Mouse (Mus musculus) forebrain, postnatal 0 days (tissue): Measurements from ENCODE around the gene Neurl3. TPM values are rescaled to one million over a fixed set of nuclear protein-coding genes. Genes with fewer than 3 reads are reported as not detected.

Experiments
- ATAC-seq: fragments of 200-750 bp; cut with Nextera tagmentation; 2 replicates; pipeline ENCODE4 v1.8.0; 2017; ENCODE audit warnings: mild to moderate bottlenecking, moderate library complexity
- DNase-seq: peaks from one replicate; pipeline ENCODE4 v3.0.0-alpha.2; 2015
- H3K27ac ChIP-seq: fragments of 300-500 bp; sonication (generic); 2 replicates; pipeline ENCODE4 v1.5.1; 2014; ENCODE audit warnings: low read depth, mild to moderate bottlenecking, antibody characterized with exemption, low read length, moderate library complexity, mixed read lengths
- H3K27me3 ChIP-seq: fragments of 300-500 bp; sonication (generic); 2 replicates; pipeline ENCODE4 v1.6.1; 2014; ENCODE audit warnings: mild to moderate bottlenecking, low read length, mixed read lengths; ENCODE audit not compliant: insufficient read depth
- H3K36me3 ChIP-seq: fragments of 300-500 bp; sonication (generic); 2 replicates; pipeline ENCODE4 v1.6.1; 2014; ENCODE audit warnings: mild to moderate bottlenecking, moderate library complexity; ENCODE audit not compliant: insufficient read depth
- H3K4me1 ChIP-seq: fragments of 300-500 bp; sonication (generic); 2 replicates; pipeline ENCODE4 v1.6.1; 2014; ENCODE audit warnings: antibody characterized with exemption; ENCODE audit not compliant: insufficient read depth
- H3K4me2 ChIP-seq: fragments of 300-500 bp; sonication (generic); 2 replicates; pipeline ENCODE4 v1.6.1; 2014; ENCODE audit warnings: low read depth, mild to moderate bottlenecking, moderate library complexity
- H3K4me3 ChIP-seq: fragments of 300-500 bp; sonication (generic); 2 replicates; pipeline ENCODE4 v1.5.1; 2014; ENCODE audit warnings: low read depth, low read length, mixed read lengths
- H3K9ac ChIP-seq: fragments of 300-500 bp; sonication (generic); 2 replicates; pipeline ENCODE4 v1.6.1; 2014; ENCODE audit warnings: mild to moderate bottlenecking
- H3K9me3 ChIP-seq: fragments of 300-500 bp; sonication (generic); 2 replicates; pipeline ENCODE4 v1.6.1; 2016; ENCODE audit warnings: low read length
- CTCF ChIP-seq: sonication (generic); IDR thresholded peaks from 2 replicates; pipeline ENCODE4 v1.5.1; 2016; ENCODE audit warnings: antibody characterized with exemption, control low read depth, low read depth
- WGBS: fragments of 180-500 bp; shearing (Covaris S2); extraction: QIAGEN DNeasy Blood & Tissue Kit; methylation state at CpG from one replicate; pipeline ENCODE4 v1.1.7; 2014; 5-methylcytosine and 5-hydroxymethylcytosine counted together
- polyA plus RNA-seq: library from polyadenylated mRNA; unstranded; fragments of >200 nt; fragmentation: Nextera tagmentation; extraction: Ambion mirVana; gene quantifications from 2 replicates; pipeline ENCODE4 v1.2.1, GENCODE M21; 2015
- total RNA-seq: library from RNA; depleted of rRNA; stranded (reverse); fragments of >200 nt; gene quantifications from 2 replicates; pipeline ENCODE4 v1.2.3, GENCODE M21; 2014

Neurl3 gene
- total and polyA plus RNA-seq, 2 experiments from 2014 or later, result 0.43 to 0.85 TPM

DNA sequence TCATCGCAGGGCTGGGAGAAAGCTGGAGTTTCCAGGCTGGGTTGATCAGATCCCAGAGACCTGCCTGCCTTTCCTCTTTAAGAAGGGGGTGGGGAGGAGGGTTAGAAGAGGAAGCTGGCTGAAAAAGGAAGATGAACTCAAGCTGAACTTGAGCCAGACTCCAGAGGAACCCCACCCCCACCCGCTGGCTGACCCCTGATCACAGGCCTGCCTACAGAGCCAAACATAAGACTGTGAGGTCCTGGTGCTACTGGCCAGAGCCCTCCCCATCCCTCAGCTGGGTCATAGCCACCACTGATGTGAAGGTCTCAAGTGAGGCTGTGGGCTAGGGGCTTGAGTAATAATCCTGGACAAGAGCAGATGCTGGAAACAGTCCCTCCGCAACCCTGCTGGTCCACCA lies 3.8 kb downstream of the Neurl3 start:
- Histone ChIP-seq H3K27ac (no peak overlapping the region), H3K9ac (no peak overlapping the region), H3K9me3 (no peaks in the 10 kb centered on the region), H3K36me3 (no peaks in the 10 kb centered on the region), H3K4me3 (no peak overlapping the region), H3K4me2 (no peak overlapping the region), H3K4me1 (no peaks in the 10 kb centered on the region), H3K27me3 (no peaks in the 10 kb centered on the region)
- DNase-seq, result no peak
- ATAC-seq, result no peak
- no peak for TF ChIP-seq CTCF
- WGBS, result 66% methylated on average over 3 of the region's 3 CpGs

GRCm38 (mm10) chr1:36269121-36269795 lies 5.2 kb downstream of the Neurl3 start:
- no peaks in the 10 kb centered on the region for H3K27me3 ChIP-seq
- H3K9me3 ChIP-seq, result no peaks in the 10 kb centered on the region
- no peak overlapping the region for H3K4me3 ChIP-seq
- no peak for ATAC-seq
- TF ChIP-seq CTCF, result no peak
- 0 out of 2 replicates have a peak overlapping the region, but pooled peaks have one; percentile 10 for H3K9ac ChIP-seq
- no peak overlapping the region for H3K27ac ChIP-seq
- 53% methylated on average over 54 of the region's 54 CpGs for WGBS
- no peaks in the 10 kb centered on the region for H3K36me3 ChIP-seq
- no peaks in the 10 kb centered on the region for H3K4me1 ChIP-seq
- DNase-seq, result peak; percentile 7
- peak overlapping the region; percentile 33 for H3K4me2 ChIP-seq

- Histone ChIP-seq H3K9me3 (no peaks in the 10 kb centered on the region), H3K4me2 (no peak overlapping the region), H3K4me3 (no peak overlapping the region), H3K4me1 (no peaks in the 10 kb centered on the region), H3K27ac (no peak overlapping the region), H3K9ac (no peak overlapping the region), H3K36me3 (no peaks in the 10 kb centered on the region), H3K27me3 (no peaks in the 10 kb centered on the region)
- ATAC-seq (no peak), DNase-seq (no peak)
- no peak for TF ChIP-seq CTCF
- over 99% methylated on average over 3 of the region's 3 CpGs for WGBS
Observed at GRCm38 (mm10) chr1:36267595-36267994, 6.9 kb downstream of the Neurl3 start.

DNA sequence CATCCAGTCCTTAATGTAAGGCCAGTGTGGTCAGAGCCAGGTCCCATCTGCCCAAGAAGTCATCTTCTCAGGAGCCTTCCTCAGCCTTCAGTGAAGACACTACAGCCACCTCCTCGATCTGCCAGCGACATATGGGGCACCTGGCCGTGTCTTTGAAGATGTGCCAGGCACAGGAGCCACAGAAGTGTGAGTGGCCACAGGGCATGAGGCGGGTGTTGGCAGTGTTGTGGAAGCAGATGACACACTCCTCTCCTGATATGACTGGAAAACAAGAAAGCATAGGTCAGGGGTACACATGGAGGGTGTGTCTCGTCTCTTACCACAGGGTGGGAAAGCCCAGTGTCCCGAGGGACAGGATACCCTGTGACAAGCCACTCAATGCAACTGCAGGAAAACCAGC lies 8.2 kb downstream of the Neurl3 start:
- DNase-seq, result no peak
- ATAC-seq, result no peak
- Histone ChIP-seq H3K9me3 (no peaks in the 10 kb centered on the region), H3K9ac (no peak overlapping the region), H3K36me3 (no peaks in the 10 kb centered on the region), H3K4me3 (no peak overlapping the region), H3K4me1 (no peaks in the 10 kb centered on the region), H3K27ac (no peak overlapping the region), H3K4me2 (no peak overlapping the region), H3K27me3 (no peaks in the 10 kb centered on the region)
- TF ChIP-seq CTCF, result no peak
- WGBS, result 85% methylated on average over 6 of the region's 6 CpGs

- no peak for TF ChIP-seq CTCF
- no peak for ATAC-seq
- 60% methylated on average over 13 of the region's 13 CpGs for WGBS
- no peak overlapping the region for H3K27ac ChIP-seq
- H3K4me1 ChIP-seq, result no peaks in the 10 kb centered on the region
- no peaks in the 10 kb centered on the region for H3K27me3 ChIP-seq
- no peak overlapping the region for H3K4me2 ChIP-seq
- H3K36me3 ChIP-seq, result no peaks in the 10 kb centered on the region
- no peak overlapping the region for H3K9ac ChIP-seq
- DNase-seq, result no peak
- no peak overlapping the region for H3K4me3 ChIP-seq
- no peaks in the 10 kb centered on the region for H3K9me3 ChIP-seq
Observed at GRCm38 (mm10) chr1:36263833-36264488, 10.5 kb downstream of the Neurl3 start.

GRCm38 (mm10) chr1:36261708-36262504 lies 12.6 kb downstream of the Neurl3 start:
- H3K27ac ChIP-seq, result no peak overlapping the region
- DNase-seq (no peak), ATAC-seq (no peak)
- no peaks in the 10 kb centered on the region for H3K9me3 ChIP-seq
- H3K27me3 ChIP-seq, result no peaks in the 10 kb centered on the region
- H3K9ac ChIP-seq, result no peak overlapping the region
- no peak overlapping the region for H3K4me3 ChIP-seq
- H3K4me2 ChIP-seq, result no peak overlapping the region
- TF ChIP-seq CTCF, result no peak
- WGBS, result 85% methylated on average over 19 of the region's 19 CpGs
- H3K4me1 ChIP-seq, result no peaks in the 10 kb centered on the region
- H3K36me3 ChIP-seq, result no peaks in the 10 kb centered on the region

DNA sequence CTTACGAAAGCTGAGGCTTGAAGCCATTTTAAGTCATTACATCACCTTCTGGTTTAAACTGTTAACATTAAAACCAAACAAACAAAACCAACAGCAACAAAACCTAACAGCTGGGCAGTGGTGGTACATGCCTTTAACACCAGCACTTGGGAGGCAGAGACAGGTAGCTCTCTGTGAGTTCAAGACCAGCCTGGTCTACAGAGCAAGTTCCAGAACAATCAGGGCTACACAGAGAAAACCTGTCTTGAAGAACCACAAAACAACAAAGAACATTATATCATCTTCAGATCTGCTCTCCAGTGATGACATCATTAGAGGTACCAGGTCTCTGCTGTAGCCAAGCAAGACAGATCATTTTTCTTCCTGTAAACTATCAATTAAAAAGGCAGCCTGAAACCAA lies 14.1 kb downstream of the Neurl3 start:
- Histone ChIP-seq H3K4me1 (no peaks in the 10 kb centered on the region), H3K9ac (no peak overlapping the region), H3K27ac (no peak overlapping the region), H3K4me3 (no peak overlapping the region), H3K4me2 (no peak overlapping the region), H3K27me3 (no peaks in the 10 kb centered on the region), H3K36me3 (no peaks in the 10 kb centered on the region), H3K9me3 (no peaks in the 10 kb centered on the region)
- ATAC-seq (no peak), DNase-seq (no peak)
- TF ChIP-seq CTCF, result no peak
- 97% methylated on average over 1 of the region's 1 CpGs for WGBS
